Mouse (Mus musculus) lung, postnatal 4 days (tissue): Measurements from ENCODE around the gene Cblb.
A peak's percentile ranks its signal among the peaks of the same experiment; 100 is the strongest.

ENCODE experiments used
- DNase-seq, 2 experiments: peaks; one replicate each; pipeline ENCODE4 v3.0.0; 2021

The Cblb gene

GRCm38 (mm10) chr16:52077901-52078300 is 46.9 kb downstream of the Cblb start:
- no peak for DNase-seq

GRCm38 (mm10) chr16:52078758-52079474 is 47.9 kb downstream of the Cblb start:
- DNase-seq: peak in 1 of 2 experiments; percentile 74

GRCm38 (mm10) chr16:52079475-52079823 is 48.4 kb downstream of the Cblb start:
- no peak for DNase-seq

- DNase-seq: no peak
Observed at GRCm38 (mm10) chr16:52080619-52081395, 49.8 kb downstream of the Cblb start.

GRCm38 (mm10) chr16:52081756-52082155 is 50.7 kb downstream of the Cblb start:
- DNase-seq: no peak

GRCm38 (mm10) chr16:52086793-52087450 is 55.9 kb downstream of the Cblb start:
- DNase-seq: no peak

GRCm38 (mm10) chr16:52089354-52089753 is 58.3 kb downstream of the Cblb start:
- DNase-seq: no peak

- no peak for DNase-seq
Observed at GRCm38 (mm10) chr16:52090899-52091298, 59.9 kb downstream of the Cblb start.

- DNase-seq: no peak
Observed at GRCm38 (mm10) chr16:52093325-52094253, 62.6 kb downstream of the Cblb start.

- DNase-seq: peak; percentile 41 to 50
Observed at GRCm38 (mm10) chr16:52094735-52095459, 63.9 kb downstream of the Cblb start.

GRCm38 (mm10) chr16:52095643-52096042 is 64.6 kb downstream of the Cblb start:
- peak in 1 of 2 experiments; percentile 31 for DNase-seq

- DNase-seq: no peak
Observed at GRCm38 (mm10) chr16:52100466-52100865, 69.4 kb downstream of the Cblb start.

- DNase-seq: no peak
Observed at GRCm38 (mm10) chr16:52104608-52105007, 73.6 kb downstream of the Cblb start.

GRCm38 (mm10) chr16:52107836-52108235 is 76.8 kb downstream of the Cblb start:
- DNase-seq: no peak

- DNase-seq: no peak
Observed at GRCm38 (mm10) chr16:52114473-52114872, 83.4 kb downstream of the Cblb start.

- DNase-seq: no peak
Observed at GRCm38 (mm10) chr16:52119003-52119402, 88.0 kb downstream of the Cblb start.

GRCm38 (mm10) chr16:52124974-52125373 is 93.9 kb downstream of the Cblb start:
- DNase-seq: no peak

- DNase-seq: no peak
Observed at GRCm38 (mm10) chr16:52125896-52126295, 94.9 kb downstream of the Cblb start.

- no peak for DNase-seq
Observed at GRCm38 (mm10) chr16:52129357-52129905, 98.4 kb downstream of the Cblb start.

- no peak for DNase-seq
Observed at GRCm38 (mm10) chr16:52132808-52133490, 101.9 kb downstream of the Cblb start.
